Mouse (Mus musculus): ENCODE measurements around the gene Adsl.
"Not testable (repeated sequence)": the region's sequence is repeated elsewhere in the genome, so short reads cannot be mapped to it uniquely, and the experiment has no call there.

Adsl gene

DNA sequence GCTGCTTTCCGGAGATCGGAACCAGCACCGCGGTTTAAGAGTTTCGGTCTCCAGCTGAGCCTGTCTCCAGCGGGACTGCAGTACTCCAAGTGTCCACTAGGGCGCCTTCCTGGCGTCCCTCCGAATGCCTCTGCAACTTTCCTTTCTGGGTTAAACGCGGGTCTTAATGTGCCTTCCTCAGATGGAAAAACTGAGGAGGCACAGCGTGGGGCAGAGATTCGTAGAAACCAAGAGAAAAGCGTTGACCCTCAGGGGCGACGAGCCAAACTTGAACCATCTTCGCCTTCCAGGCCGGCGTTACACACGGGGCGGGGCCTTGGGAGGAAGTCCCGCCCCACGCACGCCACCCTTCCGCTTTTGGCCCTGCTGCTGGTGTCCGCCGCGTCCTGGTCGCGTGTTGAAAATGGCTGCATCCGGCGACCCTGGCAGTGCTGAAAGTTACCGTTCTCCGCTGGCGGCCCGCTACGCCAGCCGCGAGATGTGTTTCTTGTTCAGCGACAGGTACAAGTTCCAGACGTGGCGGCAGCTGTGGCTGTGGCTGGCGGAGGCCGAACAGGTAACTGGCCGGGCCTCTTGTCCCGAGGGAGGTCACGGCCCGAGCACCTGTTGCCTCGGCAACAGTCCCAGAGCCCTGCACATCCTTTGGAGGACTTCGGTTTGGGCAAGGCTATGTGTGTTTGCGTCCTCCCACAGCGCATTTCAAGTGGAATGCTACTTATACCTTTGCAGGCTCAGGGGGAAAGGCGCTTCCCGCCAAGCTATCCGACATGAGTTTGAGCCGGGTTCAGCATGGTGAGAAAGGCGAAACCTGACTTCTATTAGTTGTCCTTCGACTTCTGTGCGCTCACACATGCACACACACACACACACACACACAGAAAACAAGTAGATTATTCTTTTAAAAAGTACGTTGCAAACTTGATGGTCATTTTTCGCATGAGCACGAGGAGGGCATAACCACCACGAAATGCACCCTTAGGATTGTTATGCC lies at the start of gene Adsl:
TSS of gene Adsl (plus strand) at position 346 of the 991 bp plus-strand sequence.
- DNase-seq (ENCODE audit: low read depth, low spot score): peak; percentile 78

DNA sequence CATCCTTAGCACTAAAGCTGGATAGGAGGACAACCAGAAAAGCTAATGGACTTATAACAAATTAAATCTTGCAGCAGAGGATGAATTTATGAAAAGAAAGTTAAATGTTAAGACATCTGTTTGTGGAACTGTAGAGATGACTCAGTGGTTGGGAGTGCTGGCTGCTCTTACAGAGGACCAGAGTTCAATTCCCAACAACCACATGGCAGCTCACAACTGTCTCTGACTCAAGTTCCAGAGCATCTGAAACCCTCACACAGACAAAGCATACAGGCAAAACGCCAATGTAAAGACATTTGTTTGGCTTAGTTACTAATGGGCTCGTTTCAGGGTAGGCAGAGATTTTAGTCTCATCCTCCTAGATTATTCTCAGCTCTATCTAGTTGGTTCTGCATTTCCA lies 48.5 kb upstream of the Adsl start:
- DNase-seq (ENCODE audit: low read depth, low spot score): no peak

DNA sequence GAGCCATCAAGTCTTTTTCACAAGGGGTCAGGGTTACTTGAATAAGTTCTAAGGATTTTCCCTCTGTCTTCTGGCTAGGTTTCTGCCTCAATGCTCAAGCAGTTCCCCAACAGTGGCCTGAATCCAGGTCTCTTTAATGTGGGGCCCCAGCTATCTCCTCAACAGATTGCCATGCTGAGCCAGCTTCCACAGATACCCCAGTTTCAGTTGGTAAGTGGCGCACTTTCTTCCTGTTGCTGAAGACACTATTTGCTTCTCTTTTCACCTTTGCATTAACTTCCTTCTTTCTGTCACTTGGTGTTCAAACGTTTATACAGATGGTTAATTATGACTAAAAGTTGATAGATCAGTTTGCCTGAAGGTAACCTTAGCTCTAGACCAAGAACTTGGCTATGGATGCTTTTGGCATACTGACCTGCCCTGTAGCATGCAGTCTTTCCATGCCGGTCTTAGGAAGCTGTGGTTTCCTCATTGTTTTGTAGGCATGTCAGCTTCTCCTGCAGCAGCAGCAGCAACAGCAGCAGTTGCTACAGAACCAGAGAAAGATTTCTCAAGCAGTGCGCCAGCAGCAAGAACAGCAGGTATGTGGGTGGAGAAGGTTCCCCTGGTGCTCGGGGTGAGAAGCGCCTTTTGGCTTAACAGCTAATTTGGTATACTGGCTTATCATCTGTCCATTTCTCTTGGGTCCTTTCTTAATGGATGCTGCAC lies 46.3 kb upstream of the Adsl start:
- no peak for DNase-seq (ENCODE audit: low read depth, low spot score)

DNA sequence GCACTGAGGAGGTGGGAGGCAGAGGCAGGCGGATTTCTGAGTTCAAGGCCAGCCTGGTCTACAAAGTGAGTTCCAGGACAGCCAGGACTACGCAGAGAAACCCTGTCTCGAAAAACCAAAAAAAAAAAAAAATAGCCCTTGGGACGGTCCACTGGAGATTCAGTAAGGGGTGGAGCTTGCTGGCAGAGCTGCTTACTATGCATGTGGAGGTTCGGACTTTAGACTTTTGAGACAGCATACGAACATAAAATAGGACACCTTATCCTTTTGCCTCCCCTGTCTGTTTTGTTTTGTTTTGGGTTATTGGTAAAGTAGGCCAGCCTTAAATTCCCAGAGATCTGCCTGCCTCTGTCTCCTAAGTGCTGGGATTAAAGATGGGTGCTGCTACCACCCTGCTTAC lies 43.5 kb upstream of the Adsl start:
- DNase-seq (ENCODE audit: low read depth, low spot score): not testable (repeated sequence)

DNA sequence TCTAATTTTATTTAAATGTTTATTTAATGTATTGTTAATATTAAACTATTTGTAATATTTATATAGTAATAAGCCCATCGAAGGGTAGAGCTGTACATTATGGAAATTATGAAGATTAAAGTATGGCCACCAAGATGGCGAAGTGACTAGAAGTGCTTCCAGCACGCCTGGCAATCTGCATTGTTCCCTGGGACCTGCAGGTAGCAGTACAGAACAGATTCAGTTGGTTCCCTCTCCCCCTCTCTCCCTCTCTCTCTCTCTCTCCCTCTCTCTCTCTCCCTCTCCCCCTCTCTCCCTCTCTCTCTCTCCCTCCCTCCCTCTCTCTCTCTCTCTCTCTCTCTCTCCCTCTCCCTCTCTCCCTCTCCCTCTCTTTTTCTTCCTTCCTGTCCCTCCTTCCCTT lies 38.1 kb upstream of the Adsl start:
- DNase-seq (ENCODE audit: low read depth, low spot score): no peak

DNA sequence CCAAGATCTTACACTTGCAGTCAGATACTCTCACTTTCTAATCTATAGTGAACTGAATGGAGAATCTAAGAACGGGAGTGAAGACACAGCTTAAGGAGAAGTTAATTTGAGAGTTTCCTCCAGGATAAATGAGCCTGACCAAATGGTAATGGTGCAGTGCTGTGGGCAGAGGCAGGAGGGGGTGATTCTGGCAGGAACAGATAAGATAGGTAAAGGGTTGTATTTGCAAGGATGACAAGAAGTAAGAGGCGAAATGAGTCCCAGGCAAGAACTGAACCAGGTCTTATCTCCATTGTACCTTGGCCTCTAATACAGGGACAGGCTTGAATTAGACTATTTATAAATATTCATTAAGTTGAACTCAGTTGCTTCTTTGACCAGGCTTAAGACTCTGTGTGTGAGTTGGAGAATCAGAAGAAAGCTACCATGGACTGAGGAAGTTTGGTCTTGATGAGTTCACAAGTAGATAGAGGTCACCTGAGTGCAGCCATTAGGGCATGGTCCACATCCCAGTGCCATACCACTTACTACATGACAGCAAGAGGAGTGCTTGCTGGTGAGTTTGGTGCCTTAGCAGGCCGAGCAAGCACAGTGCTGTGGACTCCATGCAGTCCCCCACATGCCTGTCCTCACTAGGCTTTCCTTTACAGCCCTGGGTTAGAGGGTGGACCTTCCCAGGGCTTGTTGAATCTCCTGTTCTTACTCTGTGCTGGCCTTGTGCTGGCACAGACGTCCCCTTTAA lies 37.3 kb upstream of the Adsl start:
- DNase-seq (ENCODE audit: low read depth, low spot score): no peak

DNA sequence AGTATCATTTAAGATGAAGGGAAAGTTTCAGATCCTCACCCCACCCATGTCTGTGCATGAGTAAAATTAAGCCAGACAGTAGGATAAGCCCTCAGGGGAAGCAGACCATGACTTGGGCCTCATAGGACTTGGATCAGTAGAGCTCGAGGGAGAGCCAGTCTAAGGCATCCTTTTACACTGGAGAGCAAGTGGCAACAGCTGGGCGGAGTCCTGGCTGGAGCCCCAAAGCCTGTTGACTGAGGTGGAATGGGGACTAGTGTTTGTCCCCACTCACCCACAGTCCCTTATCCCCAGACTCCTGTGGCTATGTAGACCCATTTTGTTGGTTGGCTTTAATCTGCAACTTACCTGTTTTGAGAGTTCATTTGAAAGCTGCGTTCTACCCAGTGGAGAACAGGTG lies 36.1 kb upstream of the Adsl start:
- DNase-seq (ENCODE audit: low read depth, low spot score): no peak

DNA sequence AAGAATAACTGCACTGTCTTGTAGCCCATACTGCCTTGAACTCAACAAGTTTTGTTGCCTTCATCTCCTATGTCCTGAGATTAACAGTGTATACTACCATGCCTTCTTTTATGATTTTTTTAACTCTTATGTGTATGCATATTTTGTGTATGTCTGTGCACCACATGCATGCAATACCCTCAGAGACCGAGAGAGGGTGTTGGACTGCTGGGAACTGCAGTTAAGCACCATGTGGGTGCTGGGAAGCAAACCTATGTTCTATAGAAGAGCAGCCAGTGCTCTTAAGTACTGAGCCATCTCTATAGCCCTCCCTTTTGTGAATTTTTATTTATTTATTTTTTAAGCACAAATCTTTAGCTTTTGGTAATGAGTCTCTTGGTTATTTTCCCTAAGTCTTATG lies 34.5 kb upstream of the Adsl start:
- DNase-seq (ENCODE audit: low read depth, low spot score): no peak

DNA sequence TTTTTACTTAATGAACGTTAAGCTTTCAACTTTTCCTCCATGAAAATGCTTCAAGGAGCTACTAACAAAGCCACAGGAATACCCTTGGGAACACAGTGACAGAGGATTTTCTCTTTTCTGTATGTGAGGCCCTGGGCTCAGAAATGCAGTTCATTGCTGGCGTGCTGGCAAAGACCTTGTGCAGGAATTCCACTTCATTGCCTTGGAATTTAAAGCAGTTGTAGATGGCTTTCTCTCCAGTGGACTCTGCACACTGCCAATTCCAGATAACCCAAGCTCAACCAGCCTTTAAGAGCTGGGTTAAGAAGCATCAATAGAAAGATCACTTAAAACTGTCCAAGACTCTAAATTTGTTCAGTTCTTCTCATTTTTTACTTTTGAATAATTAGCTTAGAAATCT lies 32.4 kb upstream of the Adsl start:
- DNase-seq (ENCODE audit: low read depth, low spot score): no peak

DNA sequence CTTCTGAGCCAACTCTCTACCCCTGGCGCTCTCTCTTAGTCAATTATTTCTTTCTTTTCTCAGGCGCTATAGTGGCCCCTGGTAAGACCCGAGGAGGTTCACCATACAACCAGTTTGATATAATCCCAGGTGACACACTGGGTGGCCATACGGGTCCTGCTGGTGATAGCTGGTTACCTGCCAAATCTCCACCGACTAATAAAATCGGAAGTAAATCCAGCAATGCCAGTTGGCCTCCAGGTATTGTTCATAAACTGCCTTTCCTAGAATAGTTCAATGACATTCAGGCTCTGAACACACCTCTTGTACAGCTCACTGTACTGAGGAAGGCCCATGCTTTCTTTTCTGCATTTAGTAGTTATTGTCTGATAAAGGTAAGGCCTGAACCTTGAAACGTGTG lies 31.7 kb upstream of the Adsl start:
- DNase-seq (ENCODE audit: low read depth, low spot score): no peak

DNA sequence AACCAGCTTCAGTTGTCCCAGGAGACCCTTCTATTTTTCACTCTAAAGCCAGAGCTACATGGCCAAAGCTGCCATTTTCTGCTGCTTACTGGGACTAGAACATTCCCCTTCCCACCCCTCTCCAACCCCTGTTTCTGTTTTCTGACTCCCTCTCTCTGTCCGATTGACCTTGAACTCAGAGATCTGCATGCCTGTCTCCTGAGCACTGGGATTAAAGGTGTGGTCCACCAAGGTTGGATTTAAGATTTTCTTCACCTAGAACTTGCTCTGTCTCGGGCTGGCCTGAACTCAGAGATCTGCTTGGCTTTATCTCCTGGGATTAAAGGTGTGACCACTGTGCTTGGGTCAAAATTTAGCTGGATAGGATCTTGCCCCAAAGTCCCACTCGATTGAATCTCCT lies 27.9 kb upstream of the Adsl start:
- no peak for DNase-seq (ENCODE audit: low read depth, low spot score)

DNA sequence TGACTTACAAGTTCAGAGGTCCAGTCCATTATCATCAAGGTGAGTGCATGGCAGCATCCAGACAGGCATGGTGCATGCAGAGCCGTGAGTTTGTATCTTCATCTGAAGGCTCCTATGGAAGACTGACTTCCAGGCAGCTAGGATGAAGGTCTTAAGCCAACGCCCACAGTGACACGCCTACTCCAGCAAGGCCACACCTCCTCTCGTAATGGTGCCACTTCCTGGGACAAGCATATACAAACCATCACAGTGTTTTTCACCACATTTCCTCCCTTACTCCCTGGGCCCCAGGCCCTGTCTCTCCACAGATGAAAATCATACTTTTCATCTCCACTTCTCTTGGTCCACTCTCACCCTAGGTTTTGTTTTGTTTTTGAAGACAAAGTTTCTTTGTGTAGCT lies 26.5 kb upstream of the Adsl start:
- DNase-seq (ENCODE audit: low read depth, low spot score): no peak

DNA sequence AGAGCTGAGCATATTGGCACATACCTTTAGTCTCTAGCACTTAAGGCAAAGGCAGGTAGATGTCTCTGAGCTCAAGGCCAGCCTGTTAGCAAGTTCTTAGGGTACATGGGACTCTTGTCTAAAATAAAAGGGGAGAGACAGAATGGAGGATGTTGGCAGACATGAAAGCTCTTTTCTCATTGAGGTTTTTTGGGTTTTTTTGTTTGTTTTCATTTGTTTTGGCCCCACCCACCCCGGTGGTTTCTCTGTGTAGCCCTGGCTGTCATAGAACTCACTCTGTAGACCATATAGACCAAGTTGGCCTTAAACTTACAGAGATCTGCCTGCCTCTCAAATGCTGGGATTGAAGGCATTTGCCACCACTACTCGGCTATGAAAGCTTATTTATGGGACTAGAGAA lies 24.1 kb upstream of the Adsl start:
- no peak for DNase-seq (ENCODE audit: low read depth, low spot score)

DNA sequence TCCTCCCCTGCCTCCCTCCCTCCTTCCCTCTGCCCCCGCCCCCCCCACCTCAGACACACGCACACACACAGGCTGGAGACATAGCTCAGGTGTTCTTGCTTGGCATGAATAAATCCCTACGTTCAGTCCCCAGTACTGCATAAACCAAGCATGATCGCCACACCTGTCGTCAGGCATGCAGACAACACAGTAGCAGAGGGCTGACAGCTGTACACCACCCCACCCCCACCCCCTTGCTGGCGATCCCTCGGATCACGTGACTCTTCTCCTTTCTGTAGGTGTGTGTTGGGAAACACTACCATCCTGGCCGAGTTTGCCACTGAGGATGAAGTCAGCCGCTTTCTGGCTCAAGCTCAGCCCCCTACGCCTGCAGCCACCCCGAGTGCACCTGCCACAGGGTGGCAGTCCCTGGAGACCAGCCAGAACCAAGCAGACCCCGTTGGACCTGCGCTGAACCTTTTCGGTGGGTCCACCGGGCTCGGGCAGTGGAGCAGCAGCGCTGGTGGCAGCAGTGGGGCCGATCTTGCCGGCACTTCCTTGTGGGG lies 19.4 kb upstream of the Adsl start:
- no peak for DNase-seq (ENCODE audit: low read depth, low spot score)

DNA sequence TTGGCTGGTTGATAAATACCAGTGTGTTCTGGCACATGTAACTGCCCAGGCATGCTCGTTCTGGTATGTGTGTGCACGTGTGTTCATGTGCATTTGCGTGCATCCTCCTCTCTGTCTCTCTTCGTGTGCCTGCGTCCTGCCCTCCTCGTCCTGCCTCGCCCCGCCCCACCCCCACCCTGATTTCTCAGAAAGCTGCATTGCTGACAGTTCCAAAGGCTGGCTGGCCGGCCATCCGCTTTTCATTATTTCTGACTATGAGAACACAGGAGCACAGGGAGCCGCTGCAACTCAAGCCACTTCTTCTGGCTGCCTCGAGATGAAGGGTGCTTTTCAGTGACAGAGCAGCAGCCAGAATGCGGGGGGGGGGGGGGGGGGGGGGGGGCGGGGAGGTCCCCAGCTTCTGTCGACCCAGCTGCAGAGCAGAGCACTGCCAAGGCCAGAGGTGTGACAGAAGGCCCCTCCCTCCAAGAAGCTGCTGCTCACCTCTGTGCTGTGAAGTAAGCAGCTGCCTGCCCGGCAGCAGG lies 18.2 kb upstream of the Adsl start:
- DNase-seq (ENCODE audit: low read depth, low spot score): no peak

DNA sequence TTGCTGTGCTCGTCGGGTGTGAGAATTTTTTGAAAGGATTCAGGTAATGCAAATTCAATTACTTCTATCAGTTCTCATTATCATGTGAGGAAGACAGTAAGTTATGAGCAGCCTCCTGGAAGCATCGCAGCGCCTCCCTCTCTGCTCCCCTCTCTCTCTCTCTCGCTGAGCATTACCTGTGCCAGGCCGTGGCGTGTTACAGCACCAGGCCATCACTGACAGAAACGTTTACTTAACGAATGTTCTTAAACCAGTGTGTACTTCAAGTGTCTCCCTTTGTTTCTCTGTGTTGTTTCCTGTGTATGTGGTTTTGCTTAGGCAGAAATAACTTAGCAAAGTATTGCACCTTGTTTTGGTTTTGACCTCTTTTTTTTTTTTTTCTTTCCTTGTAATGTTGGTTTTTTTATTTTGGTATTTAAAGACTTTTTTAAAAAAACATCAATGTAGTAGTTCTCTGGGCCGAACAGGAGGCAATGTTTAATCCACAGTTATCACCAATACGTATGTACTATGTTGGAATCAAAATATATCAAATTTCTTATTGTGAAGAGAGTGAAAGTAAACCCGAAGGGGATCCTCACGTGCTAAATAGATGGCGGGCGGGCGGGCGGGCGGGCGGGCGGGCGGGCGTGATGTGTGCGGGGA lies 17.5 kb upstream of the Adsl start:
- DNase-seq (ENCODE audit: low read depth, low spot score): not testable (repeated sequence)

DNA sequence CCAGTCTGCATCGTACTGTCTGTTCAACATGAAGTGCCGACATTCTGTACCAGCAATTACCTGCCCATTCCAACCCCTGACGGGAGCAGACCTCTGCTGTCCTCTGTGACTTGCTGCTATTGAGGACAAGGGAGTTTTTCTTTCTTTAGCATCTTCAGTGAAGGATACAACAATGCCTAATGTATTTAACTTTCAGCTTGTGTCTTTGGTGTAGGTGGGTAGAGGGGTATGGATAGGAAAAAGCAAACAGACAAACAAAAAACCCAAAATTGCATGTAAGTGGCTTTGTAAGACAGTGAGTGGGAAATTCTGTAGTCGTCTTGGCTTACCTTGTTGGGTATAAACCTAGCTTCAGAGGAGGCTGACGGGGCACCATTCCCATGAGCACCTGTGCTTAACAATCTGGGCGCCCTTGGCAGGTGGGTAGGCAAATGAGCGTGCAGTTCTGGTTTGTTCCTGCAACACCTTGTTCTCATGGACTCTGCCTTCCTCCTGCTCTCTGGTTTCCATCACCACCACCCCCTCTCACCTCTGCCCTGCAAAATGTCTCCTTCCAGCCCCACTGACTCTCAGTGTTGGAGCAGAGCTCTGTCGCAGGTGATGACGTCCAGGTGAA lies 16.8 kb upstream of the Adsl start:
- DNase-seq (ENCODE audit: low read depth, low spot score): no peak

DNA sequence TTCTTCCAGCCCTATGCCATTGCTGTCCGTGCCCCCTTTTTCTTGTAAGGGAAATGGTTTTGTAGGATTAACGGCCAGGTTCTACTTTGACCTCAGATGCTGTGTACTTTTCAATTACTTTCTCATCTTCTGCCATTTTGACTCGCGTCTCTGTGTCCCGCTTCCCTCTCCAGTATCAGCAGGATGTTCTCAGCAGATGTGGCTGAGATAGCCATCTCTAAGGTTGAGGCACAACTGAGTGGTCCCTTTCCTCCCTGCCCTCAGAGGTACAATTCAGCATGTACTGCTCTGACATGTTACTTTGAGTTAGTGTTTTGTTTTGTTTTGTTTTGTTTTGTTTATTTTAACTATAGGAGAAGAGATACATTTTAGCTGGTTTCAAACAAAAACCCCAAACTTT lies 13.4 kb upstream of the Adsl start:
- DNase-seq (ENCODE audit: low read depth, low spot score): no peak

DNA sequence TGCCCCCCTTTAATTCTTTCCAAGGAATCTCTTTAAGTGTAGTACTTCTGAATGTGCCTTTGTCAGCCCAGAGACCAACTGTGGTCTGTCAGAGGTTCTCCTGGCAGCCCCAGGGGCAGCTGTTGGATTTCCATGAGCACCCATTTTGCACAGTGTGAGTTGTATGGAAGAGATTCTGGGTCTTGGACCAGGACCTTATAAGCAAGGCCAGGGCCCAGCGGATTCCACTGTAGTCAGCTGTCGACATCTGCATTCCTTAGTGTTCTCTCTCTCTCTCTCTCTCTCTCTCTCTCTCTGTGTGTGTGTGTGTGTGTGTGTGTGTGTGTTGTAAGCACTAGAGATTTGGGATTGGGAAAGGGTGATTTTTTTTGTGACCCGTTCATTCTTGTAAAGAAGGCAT lies 11.6 kb upstream of the Adsl start:
- DNase-seq (ENCODE audit: low read depth, low spot score): no peak

DNA sequence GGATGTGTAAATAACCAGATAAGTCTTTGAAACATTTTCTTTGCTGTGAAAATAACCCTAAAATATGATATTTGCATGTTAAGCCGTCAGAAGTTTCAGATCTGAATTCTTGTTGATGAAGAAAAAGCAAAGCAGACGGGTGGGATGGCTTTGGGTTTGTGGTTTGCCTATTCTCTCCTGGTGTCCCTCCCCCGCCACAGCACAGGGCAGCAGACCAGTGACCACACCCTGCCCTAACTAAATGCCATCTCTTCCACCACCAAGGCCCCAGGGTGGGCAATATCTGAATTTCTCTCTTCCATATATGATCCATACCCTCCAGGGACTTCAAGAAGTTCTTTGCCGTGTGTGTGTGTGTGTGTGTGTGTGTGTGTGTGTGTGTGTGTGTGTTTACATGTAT lies 9.7 kb upstream of the Adsl start:
- DNase-seq (ENCODE audit: low read depth, low spot score): no peak

DNA sequence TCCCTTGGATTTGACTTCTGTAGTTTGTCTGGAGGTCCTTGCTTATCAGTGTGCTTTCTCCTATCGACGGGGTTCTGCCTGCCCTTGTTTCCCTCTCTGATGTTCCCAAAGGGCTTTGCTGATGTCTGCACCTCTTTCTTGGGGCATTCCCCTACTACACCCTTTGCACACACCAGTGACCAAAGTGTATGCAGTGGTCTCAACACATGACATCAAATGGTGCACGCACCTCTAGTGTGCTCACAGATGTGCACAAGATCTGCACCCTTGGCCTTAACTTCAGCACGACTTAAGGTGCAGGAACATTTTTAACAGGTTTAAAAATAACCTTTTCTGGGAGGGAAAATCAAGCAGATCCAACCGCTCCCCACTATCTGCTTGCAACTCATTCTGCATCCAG lies 8.9 kb upstream of the Adsl start:
- no peak for DNase-seq (ENCODE audit: low read depth, low spot score)
